Mouse (Mus musculus): Measurements from ENCODE around the gene Nrde2.
A peak's percentile ranks its signal among the peaks of the same experiment; 100 is the strongest.

The Nrde2 gene

DNA sequence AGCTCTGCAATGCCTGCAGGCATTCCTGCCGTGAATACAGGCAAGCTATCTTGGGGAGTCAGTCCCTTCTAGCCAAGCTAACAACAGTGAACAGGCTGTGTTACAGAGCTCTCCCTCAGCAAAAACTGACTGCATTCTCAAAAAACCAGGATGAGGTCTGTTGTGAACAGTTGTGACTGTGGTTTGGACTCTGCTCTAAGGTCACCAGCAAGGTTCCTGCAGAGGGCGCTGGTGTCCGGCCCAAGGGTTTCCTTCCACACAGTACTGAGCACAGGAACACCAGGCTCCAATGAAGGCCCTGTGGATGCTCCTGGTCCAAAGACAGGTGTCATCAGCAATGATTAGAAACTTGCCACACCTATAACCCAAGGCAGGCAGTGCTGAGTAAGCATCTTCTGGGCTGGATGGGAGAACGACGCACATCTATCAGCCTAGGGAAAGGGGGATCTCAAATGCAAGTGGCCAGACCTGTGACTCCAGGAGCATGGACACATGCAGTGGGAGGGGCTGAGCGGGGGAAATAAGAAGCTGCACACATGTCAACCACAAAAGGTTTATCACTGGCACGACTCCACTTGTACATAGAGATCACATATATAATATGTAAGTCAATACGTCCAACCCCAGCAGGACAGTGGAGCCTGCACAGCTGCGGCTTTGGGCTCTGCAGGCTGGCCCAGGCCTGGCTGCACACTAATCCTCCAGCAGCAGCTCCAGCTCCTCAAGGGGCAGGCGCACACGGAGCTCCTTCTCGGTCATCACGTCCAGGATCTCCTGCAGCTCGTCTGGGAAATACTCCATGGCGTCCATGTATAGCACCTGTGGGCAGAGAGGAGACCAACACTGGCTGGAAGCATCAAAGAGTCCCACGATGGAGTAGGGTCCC, 34.3 kb downstream of the Nrde2 start:
- DNase-seq (ENCODE audit: low spot score in 2 of 2) = no peak

DNA sequence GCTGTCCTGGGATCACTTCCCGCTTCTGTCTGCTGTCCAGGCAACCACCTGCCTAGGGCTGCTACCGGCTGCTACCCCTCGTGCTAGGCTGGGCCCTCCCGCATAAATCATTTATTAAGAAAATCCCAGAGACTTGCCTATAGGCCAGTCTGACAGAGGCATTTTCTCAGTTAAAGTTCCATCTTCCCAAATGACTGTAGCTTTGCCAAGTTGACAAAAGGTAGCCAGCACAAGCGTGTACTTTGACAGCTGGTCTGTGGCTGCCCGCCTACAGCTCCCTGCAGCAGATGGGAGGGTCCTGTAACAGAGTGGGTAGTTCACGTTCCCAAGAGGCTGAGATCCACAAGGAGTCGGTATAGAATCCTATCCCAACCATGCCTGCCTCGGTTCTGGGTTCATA, 36.0 kb downstream of the Nrde2 start:
- DNase-seq (ENCODE audit: low spot score in 2 of 2) = no peak

DNA sequence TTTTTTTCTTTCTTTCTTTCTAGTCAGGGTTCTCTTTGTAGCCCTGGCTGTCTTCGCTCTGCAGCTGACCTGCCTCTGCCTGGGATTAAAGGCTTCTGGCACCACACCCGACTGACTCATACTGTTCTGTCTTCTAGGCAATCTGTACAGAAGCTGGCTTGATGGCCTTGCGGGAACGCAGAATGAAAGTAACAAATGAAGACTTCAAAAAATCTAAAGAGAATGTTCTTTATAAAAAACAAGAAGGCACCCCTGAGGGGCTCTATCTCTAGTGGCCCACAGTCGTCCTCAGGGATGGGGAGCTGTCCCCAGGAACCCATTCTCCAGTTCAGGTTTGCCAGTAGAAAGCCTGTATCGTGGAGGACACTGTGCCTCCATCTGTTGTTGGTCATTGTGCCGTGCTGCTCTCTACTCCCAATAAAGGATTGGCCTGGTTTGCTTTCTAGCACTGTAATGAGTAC, 36.5 kb downstream of the Nrde2 start:
- peak in 1 of 2 experiments; percentile 72 for DNase-seq (ENCODE audit: low spot score in 2 of 2)

DNA sequence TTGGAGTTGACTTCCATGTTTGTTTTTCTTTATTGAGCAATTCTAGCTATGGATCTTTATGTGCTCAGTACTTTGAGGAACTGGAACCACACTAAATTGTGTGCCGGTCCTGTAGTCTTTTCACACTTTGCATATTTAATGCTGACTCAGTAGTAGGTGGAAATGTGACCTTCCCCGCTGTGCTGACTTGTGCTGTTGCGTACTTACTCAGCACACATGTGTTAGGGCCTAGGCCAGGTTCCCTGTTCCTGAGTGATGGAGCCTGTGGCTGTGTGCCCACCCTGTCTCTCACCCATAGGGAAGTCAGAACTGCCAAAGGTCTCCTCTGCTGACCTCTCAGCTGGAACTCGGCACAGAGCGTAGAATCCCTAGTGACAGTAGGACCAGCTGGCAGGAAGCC, 43.5 kb downstream of the Nrde2 start:
- DNase-seq (ENCODE audit: low spot score in 2 of 2) = no peak

DNA sequence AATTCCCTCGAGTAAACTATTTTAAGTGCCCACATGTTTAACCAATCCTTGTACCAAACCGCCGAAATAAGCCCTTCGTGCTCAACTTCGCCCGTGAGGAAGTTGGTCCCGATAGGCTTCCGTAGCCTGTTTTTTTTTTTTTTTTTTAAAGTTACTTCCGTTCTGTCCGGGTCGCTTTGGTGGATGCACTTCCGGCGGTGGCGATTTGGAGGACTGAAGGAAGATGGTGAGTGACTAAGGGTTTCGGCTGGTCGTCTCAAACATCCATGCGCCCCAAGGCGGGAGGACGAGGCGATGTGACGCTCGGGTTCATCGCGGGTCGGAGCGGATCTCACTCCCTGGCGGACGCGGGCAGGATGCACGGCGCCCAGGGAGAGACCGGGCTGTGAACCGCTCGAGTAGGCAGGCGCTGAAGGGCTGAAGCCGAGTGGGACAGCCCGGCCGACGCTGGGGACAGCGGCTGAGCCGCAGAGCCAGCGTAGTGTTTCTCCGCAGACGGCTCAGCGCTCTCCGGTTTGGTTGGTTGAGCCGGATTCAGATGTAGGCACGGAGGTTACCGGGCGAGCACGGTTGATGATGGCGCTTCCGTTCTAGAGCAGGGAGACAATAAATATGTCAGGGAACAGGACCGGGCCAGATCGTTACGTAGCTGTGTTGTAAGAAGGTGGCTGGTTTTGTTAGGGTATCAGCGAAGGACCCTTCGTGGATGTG, 49.3 kb downstream of the Nrde2 start, which contains the start of gene Psmc1:
Gene Psmc1 (plus strand): TSS at position 169 of the 711 bp plus-strand sequence.
- peak; percentile 70 to 73 for DNase-seq (ENCODE audit: low spot score in 2 of 2)

DNA sequence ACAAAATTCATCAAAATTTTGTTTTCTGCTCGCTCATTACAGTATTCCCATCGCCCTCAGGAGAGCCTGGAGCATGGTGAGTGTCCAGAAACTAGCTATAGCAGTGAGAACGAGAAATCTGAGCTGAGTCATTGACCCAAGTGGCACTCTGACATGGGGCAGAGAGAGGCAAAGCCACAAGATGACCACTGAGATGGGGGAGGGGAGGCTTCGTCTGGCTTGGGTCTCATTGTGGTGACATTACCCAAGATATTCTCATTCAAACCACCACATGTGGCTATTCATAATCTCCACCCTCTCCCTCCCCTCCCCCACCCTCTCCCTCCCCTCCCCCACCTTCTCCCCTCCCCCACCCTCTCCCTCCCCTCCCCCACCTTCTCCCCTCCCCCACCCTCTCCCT, 52.0 kb downstream of the Nrde2 start:
- DNase-seq (ENCODE audit: low spot score in 2 of 2) = no peak

DNA sequence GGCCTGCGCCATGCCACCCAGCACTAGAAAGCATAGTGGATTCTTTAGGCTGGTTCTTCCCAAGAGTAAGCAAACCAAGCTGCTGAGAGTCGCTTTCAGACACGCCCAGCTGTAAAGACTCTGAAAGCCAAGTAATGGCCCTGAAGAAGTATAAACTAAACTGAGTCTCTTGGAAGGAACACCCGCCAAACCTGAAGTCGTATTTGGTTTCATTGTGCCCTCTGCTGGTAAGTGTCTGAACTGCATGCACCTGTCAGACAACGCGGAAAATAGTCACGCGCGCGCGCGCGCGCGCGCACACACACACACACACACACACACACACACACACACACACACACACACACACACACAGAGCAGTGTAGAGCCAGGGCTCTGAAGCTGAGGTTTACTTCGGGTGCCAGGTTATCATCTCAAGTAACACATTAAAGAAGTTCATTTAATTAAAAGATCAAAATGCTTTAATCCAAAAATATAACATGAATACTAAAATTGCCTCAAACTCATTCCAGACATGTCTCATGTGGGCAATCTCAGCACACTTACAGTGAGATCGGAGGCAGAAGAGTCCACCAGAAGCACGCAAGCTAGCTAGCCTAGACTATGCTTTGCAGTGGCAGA, 53.1 kb downstream of the Nrde2 start:
- DNase-seq (ENCODE audit: low spot score in 2 of 2) = peak; percentile 48 to 55

DNA sequence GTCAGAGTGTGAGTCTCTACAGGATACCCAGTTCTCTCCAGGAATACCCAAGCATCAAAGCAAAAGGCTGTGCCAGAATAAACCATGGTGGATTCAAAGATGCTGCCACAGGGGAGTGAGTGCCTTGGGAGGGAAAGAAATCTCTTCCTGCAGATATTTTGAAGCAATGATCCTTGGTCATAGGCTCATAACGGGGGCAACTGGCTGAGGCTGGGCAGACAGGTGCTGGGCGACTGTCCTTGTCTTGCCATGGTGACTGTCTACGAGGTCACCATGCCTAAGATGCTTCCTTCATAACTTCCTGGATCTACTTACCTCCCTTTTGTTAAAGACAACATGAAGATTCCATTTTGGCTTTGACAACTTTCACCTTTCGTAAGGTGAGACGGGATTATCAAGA, 54.9 kb downstream of the Nrde2 start:
- DNase-seq (ENCODE audit: low spot score in 2 of 2) = no peak

DNA sequence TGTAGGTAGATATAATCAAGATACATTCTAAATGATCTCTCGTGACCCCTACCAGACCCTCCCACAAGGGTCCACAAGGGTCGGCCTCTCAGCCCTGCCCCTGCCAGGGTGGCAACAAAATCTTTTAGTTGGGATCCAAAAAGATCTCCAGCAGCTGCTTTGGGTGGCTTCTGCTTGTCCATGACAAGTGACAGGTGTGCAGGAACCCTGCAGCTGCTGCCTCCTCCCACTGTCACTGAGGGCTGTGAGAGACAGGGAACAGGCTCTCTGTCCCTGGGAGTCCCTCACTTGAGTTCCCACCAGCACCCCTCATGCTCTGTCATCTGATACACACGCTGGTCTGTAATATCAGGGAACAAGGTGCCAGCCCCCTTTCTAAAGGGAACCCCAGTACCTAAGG, 57.8 kb downstream of the Nrde2 start:
- DNase-seq (ENCODE audit: low spot score in 2 of 2) = no peak

DNA sequence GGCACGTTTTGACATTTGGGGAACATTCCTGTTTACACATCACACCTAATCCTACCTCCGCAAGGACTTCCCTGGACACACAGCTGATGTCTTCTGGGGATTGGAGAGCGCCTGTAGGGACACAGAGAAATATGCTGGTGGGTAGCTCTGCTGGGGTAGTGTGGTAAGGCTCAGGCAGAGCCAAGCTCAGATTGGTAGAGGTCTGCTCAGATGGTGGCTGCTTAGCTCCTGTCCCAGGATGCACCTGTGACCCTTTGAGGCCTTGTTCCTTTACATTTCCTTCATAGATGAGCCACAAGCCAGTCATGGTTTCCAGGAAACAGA, 58.8 kb downstream of the Nrde2 start:
- no peak for DNase-seq (ENCODE audit: low spot score in 2 of 2)

DNA sequence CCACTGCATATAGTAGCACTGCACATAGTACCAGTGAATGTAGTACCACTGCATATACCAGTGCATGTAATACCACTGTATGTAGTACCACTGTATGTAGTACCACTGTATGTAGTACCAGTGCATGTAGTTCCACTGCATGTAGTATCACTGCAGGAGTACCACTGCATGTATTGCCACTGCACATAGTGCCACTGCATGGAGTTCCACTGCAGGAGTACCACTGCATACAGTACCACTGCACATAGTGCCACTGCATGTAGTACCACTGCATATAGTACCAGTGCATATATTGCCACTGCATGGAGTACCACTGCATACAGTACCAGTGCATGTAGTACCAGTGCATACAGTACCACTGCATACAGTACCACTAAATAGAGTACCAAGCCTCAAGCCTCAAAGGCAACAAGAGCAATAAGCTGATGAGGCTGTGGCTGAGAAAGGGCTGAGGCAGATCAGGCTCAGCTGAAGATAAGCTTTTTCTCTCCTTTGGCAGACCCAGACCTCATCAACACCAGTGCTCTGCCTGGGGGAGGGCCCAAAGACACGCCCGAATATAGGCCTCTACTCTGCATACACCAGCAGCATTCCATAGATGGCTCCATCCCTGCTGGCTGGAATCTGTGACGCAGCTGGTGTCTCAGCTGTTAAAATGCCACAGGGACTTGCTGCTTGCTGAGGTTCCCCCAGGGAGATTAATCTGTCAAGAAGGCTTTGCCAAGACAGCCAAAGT, 59.3 kb downstream of the Nrde2 start:
- DNase-seq (ENCODE audit: low spot score in 2 of 2) = no peak

DNA sequence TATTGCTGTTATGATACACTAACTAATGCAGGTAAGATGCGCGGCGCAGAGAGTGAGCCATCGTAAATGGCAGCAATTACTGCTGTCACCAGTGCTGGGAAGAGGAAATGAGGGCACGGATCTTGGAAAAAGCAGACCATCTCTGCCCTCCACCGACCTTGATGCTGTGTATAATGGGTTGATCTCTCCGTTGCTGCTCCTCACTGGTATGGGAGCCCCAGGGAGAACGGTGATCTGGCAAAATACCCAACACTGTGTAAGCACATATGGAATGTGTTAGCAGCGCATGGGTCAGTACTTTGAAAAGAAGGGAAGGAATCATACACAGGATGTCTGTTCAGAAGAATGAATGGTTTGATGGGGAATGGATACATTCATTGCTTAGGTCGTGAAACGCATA, 66.4 kb downstream of the Nrde2 start:
- no peak for DNase-seq (ENCODE audit: low spot score in 2 of 2)

DNA sequence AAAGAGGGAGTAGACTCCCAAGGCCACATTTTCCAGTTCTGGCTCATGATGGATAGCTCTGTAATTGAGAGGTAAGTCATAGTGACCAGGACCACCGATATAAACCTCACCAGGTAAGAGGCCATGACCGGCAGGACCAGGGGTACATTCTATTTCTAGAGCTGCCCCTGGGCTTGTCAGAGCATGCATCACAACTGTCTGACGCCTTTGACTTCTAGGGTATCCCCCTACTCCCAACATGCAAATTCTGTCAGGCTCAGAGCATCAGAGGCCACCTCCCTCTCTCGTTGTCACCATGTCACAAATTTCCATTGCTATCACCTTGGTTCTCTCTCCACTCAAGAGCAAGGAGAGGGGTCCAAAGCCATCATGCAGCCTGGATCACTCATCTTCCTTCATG, 68.7 kb downstream of the Nrde2 start:
- DNase-seq (ENCODE audit: low spot score in 2 of 2) = no peak

DNA sequence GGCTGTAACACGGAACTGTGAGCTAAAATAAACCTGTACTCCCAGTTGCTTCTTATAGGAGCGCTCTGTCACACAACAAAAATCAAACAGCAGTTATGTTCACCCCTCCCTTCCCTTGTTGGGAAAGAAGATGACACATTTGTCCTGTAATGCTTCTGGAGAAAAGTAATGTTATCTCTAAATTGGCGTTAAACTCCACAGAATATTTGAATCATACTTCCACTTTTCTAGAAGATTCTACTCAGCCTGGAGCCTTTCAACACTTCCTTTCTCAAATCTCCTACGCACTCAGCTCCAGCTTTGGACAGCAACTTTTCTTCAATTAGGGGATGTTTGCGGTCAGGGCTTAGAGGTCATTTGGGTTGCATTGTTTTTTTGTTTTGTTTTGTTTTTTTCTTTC, 70.2 kb downstream of the Nrde2 start:
- no peak for DNase-seq (ENCODE audit: low spot score in 2 of 2)

DNA sequence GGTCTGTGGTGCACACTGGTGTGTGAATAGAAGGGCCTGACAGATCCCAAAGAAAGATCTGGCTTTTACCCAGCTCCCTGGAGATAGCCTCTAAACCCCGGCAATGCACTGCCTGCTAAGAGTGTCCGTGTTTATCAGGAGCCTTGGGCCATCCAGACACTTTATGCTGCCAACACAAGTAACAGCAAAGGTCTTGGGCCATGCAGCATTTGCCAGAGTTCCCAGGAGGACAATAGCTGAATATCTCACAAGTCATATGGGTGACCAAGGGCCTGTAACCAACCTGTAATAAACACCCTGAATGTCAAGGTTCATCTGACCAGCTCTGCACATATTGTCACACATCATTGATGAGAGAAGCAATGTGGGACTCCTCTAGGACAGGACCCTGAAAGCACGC, 71.4 kb downstream of the Nrde2 start:
- no peak for DNase-seq (ENCODE audit: low spot score in 2 of 2)

DNA sequence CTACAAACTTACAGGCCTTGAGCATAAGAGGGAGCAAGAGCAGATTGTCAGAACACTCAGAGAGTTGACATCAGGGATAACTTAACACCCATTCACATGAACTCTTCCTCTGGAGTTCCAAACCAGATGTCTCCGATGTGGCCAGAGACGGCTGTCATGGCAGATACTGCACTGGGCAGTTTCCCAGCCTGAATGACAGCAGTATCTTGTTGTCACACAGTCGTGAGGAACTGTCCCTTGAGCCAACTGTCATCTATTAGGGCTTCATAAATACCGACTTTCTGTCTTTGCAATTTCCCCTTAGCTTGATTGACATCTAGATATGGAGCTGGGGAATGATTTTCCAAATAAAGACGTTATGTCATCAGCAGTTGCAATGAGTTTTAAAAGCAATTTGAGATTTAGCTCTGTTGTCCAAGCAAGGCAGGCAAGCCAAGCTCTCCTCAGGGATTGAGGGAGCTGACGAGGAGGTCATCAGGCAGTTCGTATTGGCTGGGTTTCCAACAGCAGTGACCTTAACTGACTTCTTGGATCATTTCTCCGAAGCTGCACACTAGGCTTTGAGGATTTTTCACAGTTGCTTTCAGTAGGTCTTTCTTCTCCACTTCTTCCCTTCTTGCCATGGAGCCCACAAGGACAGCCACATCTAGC, 79.7 kb downstream of the Nrde2 start:
- DNase-seq (ENCODE audit: low spot score in 2 of 2) = no peak

DNA sequence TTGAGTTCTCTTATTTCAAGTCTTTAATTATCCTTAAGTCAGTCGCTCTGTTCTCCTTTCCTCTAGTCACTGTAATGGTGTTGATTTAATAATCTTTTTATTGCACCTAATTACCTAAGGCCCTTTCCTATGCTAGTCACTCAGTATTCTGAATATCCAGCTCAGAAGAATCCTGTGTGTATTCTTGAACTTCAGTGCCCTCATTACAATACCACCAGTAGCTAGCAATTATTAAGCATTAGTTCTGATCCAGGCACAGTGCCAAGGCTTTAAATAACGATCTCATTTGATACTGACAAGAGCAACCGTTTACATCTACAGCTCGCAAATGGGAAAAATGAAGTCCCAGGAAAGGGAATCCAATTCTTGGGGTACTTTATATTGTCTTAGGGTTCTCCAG, 83.7 kb downstream of the Nrde2 start:
- no peak for DNase-seq (ENCODE audit: low spot score in 2 of 2)
